Mouse (Mus musculus) frontal cortex, adult 2 months (tissue): ENCODE measurements at regions not wholly inside any gene's neighbourhood (a gene's known extent, or its start where the extent isn't known, plus 50 kb on each side); places are given as distances from the start of the nearest gene placed in this dataset.

Experiments used
- DNase-seq, 2 experiments: peaks; one replicate each; pipeline ENCODE4 v3.0.0; 2022; ENCODE audit warnings: low spot score in 1 of 2; ENCODE audit errors: extremely low spot score in 1 of 2

DNA sequence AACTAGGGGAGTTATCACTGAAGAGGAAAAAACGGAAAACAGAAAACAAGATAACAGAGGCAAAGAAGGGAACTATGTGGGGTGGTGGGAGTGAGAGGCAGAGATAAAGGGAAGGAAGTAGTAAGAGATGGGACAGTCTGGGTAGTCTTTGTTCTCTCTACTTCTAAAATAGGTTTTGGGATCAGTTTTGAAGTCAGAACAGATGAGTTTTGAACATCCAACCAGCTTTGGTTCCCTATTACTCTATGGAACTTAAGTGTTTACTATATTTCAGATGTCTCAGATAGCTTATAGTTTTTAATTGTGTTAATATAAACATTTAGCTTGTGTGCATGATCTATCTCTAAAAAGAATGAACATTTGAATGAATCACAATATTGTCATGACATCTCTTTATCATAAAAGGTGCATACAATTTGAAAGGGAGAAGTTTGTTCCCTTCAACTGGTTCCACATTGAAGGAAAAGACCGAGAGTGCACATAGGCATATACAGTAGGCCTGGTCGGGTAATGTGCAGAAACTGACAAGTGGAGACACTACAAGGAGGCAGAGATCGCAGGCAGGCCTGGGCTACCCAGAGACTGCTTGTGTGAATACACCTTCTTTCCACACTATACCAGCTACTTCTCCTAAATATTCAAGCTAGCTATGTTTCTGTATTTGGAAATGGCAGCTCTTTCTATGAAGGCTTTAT is 335.8 kb downstream of the Pdha2 start:
- DNase-seq: no peak

DNA sequence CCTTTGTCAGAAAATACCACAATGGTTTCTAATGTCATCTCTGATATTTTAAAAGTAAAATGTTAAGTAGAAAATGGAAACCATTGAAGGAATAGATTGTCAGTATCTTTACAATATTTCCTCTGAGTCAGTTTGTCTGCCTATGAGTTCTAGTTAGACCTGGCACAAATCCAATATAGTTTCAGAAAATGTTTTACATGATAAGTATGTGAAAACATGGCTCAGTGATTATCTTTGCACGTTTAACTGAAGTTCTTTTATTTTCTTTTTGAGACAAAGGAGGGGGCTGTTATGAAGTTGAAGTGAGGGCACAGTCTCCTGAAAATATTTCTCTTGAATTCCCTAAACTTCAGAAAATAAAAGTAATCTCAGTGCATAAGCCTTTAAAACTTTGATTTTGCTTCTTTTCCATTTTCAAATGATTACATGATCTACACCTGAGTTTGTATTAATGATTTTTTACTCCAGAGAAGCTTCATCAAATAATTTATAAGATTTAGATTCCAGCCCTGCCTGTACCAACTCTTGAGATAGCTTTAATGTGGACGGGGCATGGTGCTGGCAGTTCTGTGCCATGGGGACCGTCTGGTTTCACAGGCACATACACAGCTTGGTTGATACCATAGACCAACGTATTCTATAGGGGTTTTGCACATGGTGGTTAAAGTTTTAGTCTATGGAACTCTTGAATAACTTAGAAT is 336.5 kb downstream of the Pdha2 start:
- DNase-seq: no peak

- DNase-seq: peak in 1 of 2 experiments; percentile 4
Measured at GRCm38 (mm10) chr3:140874070-140874895, 337.9 kb downstream of the Pdha2 start.

GRCm38 (mm10) chr3:140872511-140872910 is 339.6 kb downstream of the Pdha2 start:
- DNase-seq: no peak

DNA sequence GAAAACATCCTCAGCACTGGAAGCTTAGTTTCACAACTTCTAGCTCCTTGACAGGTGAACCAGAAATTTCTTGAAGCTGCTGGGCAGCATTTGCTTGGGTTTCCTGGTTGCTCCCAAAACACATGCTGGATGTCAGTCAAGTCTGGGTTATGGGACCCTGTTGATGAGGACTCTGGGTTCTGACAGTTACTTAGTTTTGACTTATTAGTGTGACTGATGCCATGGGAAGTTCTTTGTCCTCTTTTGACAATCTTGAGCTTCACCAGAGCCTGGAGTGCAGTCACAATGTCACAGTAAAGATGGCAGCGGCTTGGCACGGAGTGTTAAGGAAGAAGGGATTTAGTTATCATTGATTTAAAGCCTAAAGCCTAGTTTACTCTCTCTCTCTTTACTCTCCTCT is 340.9 kb downstream of the Pdha2 start:
- no peak for DNase-seq

- no peak for DNase-seq
Measured at GRCm38 (mm10) chr3:140840197-140840596, 372.0 kb downstream of the Pdha2 start.

DNA sequence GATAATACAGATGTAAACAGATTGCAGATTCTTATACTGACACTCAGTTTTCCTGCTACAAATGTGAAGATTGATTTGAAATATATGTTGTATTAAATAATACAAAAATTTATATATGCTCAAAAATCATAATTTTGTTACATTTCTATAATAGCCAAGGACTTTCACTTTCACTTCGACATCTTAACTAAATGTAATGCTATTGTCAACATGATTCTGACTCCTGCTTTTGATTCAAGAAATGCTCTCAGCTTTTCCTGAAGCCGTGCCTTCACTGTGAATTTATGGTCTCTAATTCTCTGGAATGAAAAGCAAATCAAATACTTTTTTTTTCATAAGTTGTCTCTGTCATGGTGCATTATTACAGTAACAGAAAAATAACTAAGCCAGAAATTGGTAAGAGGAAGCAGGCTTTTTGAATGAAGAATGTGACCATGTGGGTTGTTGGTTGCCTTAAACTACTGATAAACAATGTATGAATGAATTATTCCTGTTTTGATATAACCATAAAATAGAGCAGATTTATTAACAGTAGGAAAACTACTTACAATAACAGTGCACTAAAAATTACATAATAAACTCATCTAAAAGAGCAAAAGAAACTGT is 374.1 kb downstream of the Pdha2 start:
- no peak for DNase-seq

DNA sequence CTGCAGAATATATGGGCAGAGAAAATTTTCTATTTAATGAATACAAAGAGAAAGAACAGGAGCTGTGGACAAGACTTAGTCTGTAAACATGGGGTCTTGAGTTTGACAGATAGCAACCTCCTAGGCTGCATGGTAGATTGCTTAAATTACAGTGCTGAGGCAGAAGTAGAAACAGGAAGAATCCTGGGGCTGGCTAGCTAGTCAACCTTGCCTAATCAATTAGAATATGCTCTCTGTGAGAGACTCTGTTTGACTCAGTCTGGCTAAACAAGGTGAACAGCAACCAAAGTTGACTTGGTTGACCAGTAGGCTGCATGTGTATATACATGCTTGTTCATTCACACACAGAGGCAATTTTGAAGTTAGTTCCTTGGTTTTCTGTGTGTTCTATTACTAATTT is 390.9 kb downstream of the Pdha2 start:
- no peak for DNase-seq

DNA sequence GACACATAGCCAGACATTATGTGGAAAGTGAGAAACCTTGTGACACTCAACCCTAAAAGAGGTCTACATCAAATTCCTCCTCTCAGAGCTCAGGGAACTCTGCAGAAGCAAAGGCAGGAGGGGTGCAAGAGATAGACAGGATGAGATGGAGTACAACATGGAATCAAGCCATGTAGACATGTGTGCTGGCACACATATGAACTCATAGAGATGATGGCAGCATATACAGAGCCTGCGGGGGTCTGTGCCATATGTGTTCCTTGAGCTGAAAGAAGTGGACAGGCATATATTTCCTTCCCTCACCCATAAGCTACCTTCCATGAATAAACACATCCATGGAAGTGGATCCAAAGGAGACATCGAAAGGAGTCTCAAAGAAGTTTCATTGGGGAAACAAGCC is 406.6 kb downstream of the Pdha2 start:
- no peak for DNase-seq

GRCm38 (mm10) chr3:140792943-140793342 is 419.2 kb downstream of the Pdha2 start:
- DNase-seq: peak; percentile 2 to 19

GRCm38 (mm10) chr3:140785700-140786099 is 426.5 kb downstream of the Pdha2 start:
- DNase-seq: no peak

DNA sequence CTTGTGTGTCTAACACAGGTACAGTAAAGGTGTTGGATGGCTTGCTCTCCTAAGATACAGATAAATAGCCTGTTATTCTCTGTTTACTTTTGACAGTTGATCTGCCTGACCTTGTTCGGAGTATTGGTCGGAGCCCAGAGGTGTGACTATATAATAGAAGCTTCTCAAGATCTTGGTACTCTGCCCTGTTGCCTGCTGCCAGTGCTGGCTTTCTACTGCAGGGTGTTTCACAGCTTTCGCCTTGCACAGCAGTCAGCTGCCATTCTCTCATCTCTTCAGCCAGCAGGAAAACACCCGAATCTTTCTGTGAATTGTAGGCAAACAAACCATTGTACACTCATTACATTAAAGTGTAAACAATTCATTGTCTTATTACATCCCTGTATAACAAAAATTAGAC is 452.1 kb downstream of the Pdha2 start:
- DNase-seq: no peak

DNA sequence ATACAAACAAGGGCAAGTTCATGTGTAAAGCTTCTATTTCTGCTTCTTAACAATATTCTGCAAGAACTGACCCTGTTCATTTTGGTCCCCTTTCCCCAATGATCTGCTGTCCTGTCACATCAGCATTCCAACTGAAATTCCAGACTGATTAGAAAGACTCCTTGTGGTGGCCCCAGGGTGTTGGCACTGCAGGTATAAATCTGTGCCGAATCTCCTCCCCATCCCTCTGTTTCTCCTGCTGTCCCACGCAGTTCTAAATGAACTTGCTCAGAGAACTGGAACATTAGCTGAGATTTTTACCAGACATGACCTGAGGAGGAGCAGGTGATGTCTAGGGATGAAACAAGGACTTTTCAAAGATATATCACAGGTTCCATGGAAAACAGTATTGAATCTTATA is 467.7 kb downstream of the Pdha2 start:
- no peak for DNase-seq

GRCm38 (mm10) chr3:140740430-140740829 is 471.7 kb downstream of the Pdha2 start:
- DNase-seq: no peak

DNA sequence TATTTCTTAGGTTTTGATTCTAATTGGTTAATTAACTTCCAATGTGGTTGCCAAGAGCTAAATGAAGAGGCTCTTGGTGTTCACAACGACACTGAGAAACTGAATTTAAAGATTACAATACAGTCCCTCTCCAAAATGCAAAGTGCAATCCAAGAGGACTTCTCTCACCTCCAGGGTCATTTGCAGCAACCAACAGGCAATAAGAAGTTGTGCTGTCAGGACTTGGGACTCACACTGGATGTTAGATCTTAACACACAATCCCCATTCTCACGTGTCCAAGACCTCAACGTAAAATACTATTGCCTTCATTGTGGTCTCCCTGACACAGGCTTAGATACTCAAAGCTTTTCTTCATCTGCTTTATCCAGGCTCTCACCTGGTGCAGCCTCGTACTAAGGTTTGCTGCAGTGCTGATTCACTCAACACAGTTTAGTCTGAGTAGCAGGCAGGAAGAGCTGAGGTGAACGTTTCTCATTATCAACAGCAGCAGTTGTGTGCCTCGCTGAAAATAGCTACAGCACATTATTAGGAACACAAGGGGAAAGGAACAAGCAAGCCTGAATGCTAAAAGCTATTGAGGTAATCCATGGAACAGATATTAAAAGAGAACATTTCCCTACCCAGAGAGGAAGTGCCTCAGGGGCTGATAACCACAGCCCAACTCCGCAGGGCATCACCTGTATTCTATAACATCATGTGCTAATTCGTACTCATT is 473.3 kb downstream of the Pdha2 start:
- no peak for DNase-seq

GRCm38 (mm10) chr3:140716896-140717295 is 495.3 kb downstream of the Pdha2 start:
- DNase-seq: no peak

GRCm38 (mm10) chr3:140707591-140708131 is 504.5 kb downstream of the Pdha2 start:
- no peak for DNase-seq

DNA sequence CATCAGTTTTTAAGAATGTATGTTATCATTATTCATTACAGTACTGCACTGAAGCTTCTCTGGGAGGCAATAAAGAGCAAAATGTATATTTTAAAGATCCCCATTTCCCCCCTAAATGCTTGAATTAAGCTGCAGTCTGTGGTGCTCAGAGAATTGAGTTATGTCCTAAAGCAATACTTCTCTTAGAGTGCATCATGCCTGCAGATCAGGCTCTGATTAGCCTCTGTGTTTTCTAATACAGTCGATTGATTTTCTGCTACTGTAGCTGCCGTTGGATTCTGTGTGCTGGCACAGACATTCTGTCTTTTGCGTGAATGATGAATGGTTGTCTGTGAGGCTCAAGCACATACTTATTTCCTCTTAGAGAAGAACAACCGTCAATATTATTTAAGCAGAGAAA is 505.4 kb downstream of the Pdha2 start:
- DNase-seq: no peak

GRCm38 (mm10) chr3:140705536-140705935 is 506.6 kb downstream of the Pdha2 start:
- no peak for DNase-seq

GRCm38 (mm10) chr3:140702929-140703328 is 509.2 kb downstream of the Pdha2 start:
- no peak for DNase-seq
